Mouse (Mus musculus) gastrocnemius, postnatal 10 days (tissue): ENCODE measurements at regions not wholly inside any gene's neighbourhood (a gene's known extent, or its start where the extent isn't known, plus 50 kb on each side); places are given as distances from the start of the nearest gene placed in this dataset.
"Not testable (repeated sequence)": the region's sequence is repeated elsewhere in the genome, so short reads cannot be mapped to it uniquely, and the experiment has no call there.

ENCODE experiments used
- DNase-seq: peaks from one replicate; pipeline ENCODE4 v3.0.0; 2021; ENCODE audit warnings: mixed read lengths

DNA sequence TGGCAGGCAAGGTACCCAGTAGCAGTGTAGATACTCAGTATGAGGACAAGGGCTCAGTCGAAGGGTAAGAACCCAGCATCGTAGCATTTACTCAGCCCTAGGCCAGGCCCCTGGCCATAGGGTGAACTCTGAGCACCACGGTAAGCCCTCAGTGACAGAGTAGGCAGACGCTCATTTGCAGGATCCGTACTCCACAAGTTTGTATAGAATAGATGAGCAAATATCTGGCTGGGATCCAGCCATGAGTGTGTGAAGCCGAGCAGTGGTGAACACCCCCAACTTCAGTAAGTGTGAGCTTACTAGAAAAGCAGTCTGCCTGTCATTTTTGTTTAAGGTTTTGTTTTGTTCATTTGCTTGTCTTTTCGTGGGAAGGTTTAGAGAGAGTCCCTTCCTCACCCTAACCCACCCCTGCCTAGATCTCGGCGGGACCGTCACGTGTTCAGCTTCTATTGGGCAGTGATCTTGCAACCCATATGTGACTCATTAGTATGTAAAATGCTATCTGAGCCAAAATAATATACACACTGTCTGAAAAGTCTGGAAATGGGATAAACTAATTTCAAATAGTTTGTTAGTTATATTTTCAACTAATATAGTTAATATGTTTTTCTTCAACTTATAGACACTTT is 76.3 kb downstream of the Gm5447 start:
- no peak for DNase-seq

DNA sequence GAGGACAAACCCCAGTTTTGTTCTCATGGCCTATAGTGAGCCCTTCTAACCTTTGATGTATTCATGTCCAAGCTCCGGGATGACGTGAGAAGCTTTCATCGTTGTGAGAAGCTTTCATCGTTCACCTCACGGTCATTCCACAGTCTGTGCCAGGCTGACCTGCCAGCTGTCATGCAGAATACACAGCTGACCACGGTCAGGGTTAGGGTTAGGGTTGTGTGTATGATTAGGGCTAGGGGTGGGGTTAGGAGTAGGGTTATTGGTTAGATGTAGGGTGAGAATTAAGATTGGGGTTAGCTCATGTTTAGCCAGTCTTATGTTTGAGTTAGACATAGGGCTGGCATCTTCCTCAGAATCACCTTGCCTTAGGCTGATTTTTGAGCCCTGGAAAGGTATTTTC is 77.6 kb downstream of the Gm5447 start:
- DNase-seq, result not testable (repeated sequence)

DNA sequence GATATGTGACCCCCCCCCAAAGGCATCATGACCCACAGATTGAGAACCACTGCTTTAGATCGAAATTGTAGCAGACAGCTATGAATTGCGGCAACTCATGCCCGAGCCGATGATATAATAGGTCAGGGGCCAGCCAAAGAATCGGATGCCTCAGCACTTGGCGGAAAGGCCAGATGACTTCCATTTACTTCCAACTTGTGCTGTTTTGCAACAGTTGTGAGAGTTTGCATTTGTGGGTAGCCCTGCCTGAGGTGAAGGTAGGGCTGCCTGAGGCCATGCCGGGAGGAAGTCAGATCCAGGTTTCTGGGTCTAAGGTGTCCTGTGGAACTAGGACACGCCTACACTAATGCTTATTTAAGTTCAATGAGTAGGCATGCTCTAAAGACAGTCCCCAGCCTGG is 80.4 kb downstream of the Gm5447 start:
- no peak for DNase-seq

DNA sequence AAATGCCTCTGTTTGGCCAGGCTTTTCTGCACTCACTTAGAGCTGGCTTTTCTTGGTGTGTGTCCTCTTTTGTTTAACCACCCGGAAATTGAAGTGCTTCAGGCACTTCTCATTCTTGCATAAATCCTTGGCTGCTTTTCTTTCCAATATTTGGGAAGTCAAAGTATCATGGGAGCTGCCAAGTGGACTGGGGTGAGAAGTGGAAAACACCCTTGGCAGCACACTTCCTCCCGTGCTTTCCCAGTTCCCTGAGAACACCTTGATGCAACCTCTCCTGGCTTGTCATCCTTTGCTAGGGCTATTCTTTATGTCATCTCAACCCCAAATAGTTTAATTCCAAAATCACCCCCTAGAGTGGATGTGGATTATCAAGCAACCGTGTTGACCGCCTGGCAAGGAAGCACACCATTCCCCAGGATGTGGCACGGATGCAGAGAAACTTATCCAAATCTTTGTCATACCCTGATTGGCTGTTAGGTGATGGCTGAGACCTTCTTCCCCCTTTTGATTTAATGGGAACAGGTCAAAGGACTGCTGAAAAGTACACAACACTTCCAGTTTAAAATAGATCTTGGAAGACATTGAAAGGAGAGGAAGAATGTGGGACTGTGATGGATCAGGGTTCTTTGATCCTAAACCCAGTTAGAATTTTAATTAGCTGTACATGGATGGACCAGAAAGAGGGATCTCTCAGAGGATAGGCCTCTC is 81.5 kb downstream of the Gm5447 start:
- DNase-seq, result no peak

DNA sequence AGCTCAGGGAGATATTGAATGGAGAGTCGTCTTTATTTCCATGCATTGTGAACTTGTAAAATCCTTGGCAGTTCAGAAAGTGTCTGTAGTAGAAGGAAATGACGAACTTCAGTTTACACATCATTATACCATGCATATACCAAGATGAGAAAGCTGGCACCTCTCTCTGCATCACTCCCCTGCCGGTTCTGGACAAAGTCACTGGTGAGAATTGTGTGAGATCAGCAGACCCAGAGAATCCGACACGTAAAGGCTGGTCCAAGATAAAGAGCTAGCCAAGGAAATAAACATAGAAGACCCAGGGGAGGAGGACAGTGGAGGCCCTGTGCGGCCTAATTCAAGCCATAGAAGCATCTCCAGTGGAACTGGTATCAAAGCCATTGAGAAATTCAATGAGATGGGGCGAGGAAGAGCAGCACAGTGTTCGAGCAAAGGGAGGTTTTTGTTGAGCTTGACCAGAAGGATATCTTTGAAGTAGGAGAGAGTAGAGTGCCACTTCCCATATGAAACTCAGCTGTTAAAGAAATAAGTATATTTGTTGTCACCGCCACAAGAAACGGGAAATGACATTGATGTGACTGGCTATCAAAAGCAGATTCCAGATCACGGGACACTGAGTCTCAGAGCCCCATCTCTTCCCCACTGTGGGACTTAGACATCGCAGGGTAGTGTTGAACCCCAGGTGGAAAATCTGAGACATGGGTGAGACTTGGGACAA is 82.3 kb downstream of the Gm5447 start:
- DNase-seq, result no peak

DNA sequence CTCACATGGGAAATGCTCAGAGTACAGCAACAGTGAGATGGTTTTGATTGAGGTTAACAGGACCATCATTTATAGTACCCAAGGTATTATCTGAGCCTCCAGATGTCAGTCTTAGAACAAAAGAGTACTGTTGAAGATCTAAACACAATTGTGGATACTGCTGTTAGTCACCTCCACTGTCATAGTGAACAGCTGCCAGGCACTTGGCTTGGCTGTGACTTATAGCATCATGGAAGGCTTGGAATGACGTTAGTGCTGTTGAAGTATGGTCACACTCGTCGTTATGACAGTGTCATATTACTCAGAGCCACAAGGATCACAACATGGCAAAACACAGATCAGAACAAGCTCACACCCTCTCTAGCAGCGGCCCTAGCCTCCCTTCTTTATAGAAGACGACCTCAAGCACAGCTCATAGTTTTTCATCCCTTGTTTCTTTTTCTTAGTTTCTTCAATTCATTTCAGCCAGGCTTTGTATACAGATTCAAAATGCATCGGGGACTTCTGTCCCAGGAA is 87.0 kb downstream of the Gm5447 start:
- no peak for DNase-seq

DNA sequence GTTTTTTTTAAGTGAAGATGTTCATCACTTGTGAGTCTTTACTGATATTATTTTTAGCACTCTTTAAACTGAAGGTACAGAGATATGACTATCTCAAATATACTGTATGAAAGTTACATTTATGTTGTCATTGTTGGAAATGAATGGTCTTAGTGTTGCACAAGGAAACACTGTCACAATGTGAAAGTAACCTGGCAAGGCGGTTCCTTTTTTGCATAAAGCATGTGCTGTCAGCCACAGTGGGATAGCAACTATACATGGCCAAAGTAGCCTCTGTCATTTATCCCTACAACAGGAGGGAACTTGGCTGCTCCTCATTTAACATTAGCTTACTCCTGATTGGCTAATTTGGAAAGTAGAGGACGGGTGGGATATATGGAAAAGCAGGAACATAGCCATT is 94.3 kb downstream of the Gm5447 start:
- DNase-seq, result no peak

DNA sequence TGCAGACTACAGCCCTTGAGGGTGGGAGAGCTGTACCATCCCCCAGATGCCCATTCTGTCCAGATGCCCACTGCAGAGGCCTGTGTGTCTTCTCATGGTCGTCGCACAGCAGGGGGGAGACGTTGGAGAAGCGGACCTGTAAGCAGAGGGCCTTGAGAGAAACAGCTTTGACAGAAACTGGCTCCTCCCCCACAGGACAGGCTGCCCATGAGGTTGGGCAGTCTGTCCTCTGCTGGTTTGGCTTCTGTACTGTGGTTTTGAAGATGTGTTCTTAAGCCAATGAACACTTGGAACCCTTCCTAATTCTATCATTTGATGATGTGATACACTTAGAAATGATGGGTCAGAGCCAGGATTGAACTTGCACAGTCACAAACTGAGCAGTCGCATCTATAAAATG is 102.5 kb downstream of the Gm5447 start:
- DNase-seq, result no peak

DNA sequence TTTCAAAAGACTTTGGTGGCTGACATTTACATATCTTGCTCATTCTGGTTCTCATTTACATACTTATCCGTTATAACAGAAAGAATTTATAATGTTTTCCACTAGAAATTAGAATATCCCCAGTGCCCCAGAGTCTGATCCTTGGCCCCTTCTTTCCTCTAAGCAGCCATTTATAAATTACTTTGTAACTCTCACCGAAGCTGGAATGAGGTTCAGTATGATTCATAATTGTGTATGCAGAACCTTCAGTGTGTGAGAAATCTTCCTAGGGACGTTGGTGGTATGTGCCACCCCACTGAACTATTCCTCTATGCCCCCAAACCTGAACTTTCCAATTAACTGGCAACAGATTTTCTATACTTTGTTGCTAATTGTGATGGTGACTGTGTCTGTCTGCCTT is 104.7 kb downstream of the Gm5447 start:
- DNase-seq, result no peak

DNA sequence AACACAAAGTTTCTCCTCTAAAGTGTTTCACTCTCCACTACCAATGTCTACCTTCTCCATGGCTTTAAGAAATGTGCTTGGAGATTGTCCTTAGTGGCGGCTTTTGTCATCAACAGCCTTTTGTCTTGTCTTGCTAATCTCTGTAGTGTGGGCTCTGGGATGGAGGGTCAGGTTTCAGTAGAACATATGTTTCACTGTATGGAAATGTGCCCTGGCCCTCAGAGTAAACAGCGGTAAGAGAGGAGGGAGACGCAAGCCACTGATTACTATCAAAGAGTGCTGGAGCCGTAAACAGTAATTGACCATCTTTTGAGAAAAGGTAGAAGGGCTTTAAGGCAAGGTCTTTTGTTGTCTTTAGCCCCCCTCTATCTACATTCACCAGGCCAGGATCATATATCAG is 106.2 kb downstream of the Gm5447 start:
- DNase-seq, result no peak

DNA sequence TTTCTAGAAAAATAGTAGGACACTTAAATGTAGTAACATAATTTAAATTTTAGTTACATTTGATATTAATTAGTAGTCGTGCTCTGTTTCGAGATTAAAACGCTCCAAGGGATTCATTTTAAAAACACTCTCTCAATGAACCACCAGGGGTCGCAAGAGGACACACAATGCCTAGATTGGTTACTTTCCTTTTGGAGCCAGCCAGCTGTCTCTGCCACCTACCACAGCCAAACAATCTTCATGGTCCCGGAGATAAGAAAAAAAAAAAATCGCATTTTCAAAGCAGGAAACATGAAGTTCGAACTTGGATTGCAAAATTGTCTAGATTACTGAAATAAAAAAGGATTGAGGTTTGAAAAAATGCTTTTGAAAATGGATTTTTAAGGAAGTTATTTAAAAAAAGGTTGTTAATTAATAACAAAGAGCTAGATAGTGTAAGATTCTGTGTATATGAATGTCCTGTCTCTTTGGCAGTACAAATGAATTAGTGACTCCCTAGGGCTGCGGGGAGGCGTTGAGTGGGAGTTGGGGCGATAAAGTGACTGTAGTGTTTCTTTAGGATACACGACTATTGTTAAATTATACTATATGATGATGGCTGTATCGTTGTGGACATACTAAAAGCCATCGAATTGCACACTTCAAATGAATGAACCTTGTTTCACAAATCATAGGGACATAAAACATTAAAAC is 108.6 kb downstream of the Gm5447 start:
- DNase-seq, result peak; percentile 56

DNA sequence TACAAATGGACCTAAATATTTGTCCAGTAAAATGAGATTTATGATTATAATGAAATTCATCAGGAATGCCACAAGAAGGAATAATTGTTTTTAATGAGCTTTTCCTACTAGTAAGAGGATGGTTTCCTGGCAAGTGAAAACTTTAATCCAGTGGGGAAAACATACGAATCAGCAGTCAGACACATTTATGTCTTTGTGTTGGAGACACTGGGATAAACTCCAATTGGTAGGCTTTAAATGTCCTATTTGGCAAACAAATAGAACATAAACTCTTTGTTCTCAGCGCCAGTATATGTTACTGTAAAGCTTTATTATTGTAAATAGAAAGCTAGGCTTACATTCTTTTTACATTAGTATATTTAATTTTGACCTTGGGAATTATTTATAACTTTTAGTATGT is 127.0 kb downstream of the Gm5447 start:
- no peak for DNase-seq

DNA sequence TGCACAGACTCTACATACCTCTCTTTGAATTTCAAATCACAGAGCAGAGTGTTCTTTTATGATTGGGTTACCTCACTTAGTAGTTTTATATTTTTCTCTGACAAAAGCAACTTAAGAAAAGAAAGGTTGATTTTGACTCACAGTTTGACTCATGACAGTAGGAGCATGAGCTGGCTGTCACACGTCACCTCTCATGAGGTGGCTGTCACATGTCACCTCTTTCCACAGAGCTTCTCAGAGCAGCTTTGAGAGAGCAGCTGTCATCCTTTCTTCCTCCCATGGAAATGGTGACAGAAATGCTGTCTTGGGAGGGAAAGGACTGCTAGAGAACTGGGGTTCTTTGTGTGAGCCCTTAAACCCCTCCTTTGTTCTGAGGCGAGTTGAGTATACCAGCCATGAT is 133.4 kb downstream of the Gm5447 start:
- no peak for DNase-seq

DNA sequence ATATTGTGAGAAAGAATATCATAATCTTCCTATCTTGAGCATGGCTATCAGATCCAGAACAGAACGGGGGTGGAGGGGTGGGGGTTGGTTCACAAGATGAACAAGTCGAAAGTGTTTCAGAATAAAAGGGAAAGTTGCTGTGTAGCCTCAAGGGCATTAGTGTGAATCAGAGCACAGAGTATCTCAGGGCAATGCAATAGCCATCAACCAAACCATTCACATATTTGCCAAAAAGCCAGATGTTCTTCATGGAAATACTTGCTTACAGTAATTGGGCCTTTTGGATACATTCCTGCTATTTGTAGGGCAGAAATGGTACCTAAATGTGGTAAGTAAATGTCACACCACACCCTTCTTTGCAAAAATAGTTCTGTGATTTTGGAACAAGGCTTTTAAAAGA is 135.2 kb downstream of the Gm5447 start:
- DNase-seq, result no peak

DNA sequence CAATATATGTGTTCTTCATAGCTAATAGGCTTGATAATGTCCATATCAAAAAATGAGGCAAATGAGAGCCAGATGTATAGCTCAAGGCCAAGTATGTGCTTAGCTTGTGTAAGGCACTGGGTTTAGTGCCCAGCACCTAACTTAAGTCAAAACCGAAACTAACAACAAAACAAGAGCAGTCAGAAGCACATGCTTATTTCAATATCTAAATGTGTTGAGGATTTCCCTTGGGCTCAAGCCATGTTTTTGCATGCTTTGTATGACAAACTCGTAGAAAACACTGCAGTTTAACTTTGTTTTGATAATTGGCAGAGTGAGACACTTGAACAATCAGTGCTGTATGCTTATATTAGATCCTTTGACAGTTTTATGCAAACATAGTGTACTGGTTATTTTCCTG is 148.7 kb downstream of the Gm5447 start:
- DNase-seq, result no peak

DNA sequence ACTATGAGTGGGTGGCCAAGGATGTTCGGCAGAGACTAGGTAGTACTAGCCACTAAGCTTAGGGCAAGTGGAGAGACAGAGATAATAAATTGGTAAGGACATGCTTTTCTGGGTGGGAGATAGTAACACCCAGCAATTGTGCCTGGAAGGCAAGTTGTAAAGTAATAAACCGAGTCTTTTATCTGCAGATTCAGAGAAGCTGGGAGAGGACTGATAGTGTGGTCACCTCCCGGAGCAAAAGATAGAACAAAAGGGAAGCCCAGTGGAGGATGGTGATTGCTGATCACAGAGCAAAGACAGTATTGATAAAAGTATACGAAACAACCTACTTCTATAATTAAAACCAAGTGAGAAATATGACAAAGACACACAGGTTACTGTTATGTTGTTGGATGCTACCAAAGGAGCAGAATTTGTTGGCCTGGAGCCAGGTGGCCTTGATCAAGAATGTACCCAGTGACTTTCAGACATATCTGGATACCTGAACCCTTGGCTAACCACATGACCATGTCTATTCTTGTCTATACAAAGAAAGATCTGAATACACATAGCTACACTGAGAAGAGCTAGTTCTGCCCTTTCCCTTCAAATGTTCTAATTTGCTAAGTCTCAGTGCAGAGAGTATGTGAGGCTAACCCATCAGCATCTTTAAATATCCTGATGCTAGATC is 150.7 kb downstream of the Gm5447 start:
- DNase-seq, result no peak

DNA sequence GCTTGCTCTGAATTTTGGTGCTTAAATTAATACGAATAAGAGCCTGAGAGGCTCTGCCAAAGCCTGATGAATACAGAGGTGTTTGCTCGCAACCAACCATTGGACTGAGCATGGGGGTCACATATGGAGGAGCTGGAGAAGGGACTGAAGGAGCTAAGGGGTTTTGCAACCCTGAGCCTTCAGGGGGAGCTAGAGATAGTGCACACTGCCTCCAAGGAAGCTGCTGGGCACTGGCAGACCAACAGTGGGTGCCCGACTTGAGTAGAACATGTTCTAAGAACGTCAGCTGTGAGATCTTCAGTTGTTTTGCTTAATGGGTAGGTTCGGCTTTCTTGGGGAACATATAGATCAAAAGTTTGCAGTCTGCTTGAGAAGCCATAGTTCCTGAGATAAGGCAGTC is 158.5 kb downstream of the Gm5447 start:
- no peak for DNase-seq

DNA sequence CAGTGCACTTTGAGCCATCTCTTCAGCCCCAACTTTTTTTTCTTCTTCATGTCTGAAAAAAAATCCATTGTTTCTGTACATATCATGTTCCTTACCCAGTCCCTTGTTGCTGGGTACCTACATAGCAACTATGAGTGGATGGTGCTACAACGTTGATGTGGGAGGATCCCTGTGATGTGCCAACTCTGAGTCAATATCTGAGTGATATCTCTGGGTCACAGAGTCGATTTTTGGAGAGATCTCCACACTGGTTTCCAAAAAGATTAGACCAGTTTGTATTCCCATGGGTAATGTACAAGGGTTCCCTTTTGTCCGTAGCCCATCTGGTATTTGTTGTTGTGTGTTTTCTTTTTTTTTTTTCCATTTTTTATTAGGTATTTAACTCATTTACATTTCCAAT is 165.7 kb downstream of the Gm5447 start:
- no peak for DNase-seq

DNA sequence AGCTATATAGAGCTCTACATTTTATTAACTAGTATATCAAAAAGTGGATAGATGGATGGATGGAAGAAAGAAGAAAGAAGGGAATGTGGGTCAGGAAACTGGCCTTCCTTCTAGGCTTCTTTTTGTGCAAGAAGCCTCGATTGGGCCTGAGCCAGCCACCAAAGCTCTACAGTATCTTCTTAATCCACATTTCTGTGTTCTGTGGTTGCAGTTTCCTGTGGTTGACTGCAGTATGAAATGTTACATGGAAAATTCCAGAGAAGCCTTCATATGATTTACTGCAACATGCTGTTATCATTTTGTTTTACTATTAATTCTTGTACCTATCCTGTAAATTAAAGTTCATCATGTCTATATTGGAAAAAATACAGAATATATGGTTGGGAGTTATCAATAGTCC is 173.3 kb downstream of the Gm5447 start:
- DNase-seq, result no peak

DNA sequence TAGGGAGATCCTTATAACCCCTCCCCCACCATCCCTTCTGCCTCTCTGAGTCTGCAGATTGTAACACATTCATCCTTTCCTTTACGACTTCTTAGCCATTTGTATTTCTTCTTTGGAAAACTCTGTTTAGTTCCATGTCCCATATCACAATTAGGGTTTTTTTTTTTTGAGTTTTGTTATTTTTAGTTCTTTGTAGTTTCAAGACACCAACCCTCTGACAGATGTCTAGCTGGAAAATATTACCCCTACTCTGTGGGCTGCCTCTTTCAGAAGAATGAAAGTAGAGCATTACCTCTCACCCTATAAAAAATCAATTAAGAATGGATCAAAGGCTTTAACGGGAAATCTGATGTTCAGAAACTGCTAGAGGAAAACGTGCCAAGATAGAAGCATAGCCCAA is 180.1 kb downstream of the Gm5447 start:
- DNase-seq, result no peak

DNA sequence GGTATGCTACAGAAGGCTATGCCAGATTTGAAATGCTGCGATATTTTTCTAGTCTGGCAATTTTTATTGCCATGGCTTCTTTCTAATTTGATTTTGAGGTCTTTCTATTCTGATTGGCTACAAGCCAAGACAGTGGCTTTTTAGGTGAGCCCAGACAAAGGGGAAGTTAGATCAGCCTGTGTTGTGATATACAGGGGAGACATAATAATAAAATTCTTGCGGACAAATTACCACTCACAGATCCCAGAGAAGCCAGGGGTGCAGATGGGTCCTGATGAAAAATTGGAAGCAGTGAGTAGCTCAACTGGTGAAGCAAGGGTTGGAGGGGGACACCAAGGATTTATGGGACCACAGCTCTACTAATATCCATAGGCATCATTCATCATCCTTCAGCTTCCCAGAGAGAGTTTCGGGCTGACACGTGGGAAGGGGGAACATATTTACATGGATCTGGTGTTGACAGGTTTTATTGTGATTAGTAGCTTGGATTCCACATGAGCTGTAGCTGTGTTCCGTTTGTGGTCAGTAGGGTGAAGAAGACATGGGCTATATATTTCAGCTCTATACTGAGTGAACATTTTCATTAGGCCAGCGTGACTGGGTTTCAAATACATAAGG is 190.0 kb downstream of the Gm5447 start:
- no peak for DNase-seq

DNA sequence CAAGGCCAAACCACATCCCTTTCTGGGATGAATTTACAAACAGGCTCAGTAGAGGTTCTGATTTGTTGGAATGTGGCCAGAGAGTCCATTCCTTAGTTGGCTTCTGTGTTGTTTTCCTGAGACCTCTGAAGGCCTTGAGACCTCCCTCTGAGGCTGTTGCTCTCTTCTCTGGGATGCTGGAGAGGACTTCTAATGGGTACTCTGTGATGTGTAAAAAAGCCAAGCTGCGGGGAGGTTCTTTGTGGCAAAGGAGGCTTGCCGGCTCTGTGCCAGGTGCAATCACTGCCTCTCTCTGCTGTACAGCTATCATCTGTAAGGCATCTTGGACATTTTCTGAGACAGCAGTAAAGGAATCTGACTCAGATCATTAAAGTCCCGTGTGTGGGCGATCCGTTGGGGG is 192.3 kb downstream of the Gm5447 start:
- no peak for DNase-seq
